In the genomic region with DNA sequence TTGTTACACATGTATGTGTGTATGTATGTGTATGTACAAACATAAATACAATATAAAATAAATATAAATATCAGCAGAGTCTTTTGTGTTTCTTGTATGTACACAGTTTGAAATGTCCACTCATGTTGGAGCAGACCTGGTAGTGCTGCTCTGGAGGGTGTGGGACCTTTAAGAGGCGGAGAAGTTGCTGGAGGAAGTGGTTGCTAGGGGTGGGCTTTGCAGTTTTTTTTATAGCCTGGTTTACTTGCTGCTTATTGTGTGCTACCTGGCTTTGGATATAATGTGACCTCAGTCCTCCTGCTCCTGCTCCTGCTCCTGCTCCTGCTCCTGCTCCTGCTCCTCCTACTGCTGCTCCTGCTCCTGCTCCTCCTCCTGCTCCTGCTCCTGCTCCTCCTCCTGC, we compare ENCODE assay signal across 23 mouse cellular contexts.
"Had no signal": no experiment of that assay in that cellular context is flagged by ENCODE, and none has a peak within 500 bp of the region (broad histone marks: within the 10 kb centered on the region; RNA-seq: fewer than 3 reads in every experiment).

No protein-coding gene starts in this region.

- H3K27me3 ChIP-seq: hindbrain, embryonic 15.5 days; kidney, embryonic 15.5 days; limb, embryonic 15.5 days had no signal

- H3K27ac ChIP-seq: heart, embryonic 13.5 days; heart, embryonic 15.5 days; hindbrain, embryonic 13.5 days; hindbrain, embryonic 15.5 days; hindbrain, postnatal 0 days; kidney, embryonic 15.5 days; kidney, postnatal 0 days; limb, embryonic 13.5 days; limb, embryonic 15.5 days had no signal

- H3K9me3 ChIP-seq: heart, embryonic 13.5 days; heart, embryonic 15.5 days; hindbrain, embryonic 13.5 days; hindbrain, embryonic 15.5 days; limb, embryonic 15.5 days had no signal

- H3K36me3 ChIP-seq: heart, embryonic 13.5 days; heart, embryonic 15.5 days; hindbrain, embryonic 13.5 days; hindbrain, embryonic 15.5 days; kidney, embryonic 15.5 days; limb, embryonic 13.5 days; limb, embryonic 15.5 days had no signal

- ATAC-seq: hindbrain, postnatal 0 days; intestine, embryonic 16.5 days had no signal

- H3K4me2 ChIP-seq: heart, embryonic 11.5 days; heart, embryonic 13.5 days; heart, embryonic 15.5 days; hindbrain, embryonic 13.5 days; hindbrain, embryonic 15.5 days; kidney, embryonic 15.5 days; limb, embryonic 13.5 days; limb, embryonic 15.5 days had no signal

- DNase-seq: gastrocnemius, postnatal 14 days; gastrocnemius, postnatal 36 days; heart, adult 18-20 months; heart, postnatal 14 days; heart, postnatal 36 days; kidney, adult 11 months; kidney, adult 9 months; kidney, postnatal 14 days; kidney, postnatal 36 days; layer of hippocampus, adult 9-11 months; layer of hippocampus, postnatal 36 days; left cerebral cortex, postnatal 4 days had no signal

- H3K9ac ChIP-seq: heart, embryonic 13.5 days; heart, embryonic 15.5 days; hindbrain, embryonic 13.5 days; hindbrain, embryonic 15.5 days; kidney, embryonic 15.5 days; limb, embryonic 13.5 days; limb, embryonic 15.5 days had no signal

- H3K4me3 ChIP-seq: heart, embryonic 13.5 days; heart, embryonic 15.5 days; hindbrain, embryonic 13.5 days; hindbrain, embryonic 15.5 days; kidney, embryonic 15.5 days; limb, embryonic 13.5 days; limb, embryonic 15.5 days had no signal
